Mouse (Mus musculus): ENCODE data around the gene Rac3. TPM values are rescaled to one million over a fixed set of nuclear protein-coding genes. Genes with fewer than 3 reads are reported as not detected.
"Not testable (repeated sequence)": the region's sequence is repeated elsewhere in the genome, so short reads cannot be mapped to it uniquely, and the experiment has no call there.

Gene Rac3
- total RNA-seq, 1 experiment from 2014 or later: not detected

DNA sequence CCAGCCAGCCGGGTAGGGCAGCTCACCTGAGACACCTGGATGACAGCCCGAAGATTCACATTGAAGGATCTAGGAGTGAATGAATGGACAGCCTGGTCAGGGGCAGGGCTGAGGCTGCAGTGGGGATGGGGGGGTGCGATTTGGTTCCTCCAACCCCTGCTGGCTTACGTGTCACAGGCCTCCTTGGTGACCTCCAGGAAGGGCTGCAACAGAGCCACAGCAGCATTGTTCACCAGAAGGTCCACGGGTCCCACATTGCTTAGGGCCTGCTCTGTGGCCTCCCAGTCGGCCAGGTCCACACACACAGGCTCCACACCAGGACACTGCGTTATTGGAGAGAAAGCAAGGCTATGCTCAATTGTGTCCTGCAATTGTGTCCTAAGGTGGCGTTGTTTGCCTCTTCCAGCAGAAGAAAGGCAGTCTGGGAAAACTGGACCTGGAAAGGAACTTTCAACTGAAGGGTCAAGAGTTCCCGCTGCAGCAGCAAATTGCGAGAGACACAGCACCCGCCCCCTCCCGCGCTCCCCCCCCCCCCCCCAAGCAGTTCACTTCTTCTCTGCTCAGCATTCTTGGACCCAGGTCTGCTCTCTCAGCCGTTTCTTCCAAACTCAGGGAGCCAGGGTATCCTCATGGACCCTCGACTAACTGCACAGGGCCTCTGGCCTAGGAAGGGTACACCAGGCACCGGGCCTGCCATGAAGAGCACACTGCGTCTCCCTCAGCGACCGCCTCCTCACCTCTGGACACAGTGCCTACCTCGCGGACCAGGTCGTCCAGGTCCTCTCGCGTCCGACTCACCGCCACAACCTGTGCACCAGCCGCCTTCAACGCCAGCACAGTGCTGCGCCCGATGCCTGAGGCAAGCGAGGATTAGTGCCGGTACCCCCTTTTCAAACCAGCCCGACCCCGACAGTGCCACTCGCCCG lies 5.2 kb downstream of the Rac3 start:
- no peak for ATAC-seq (replicated peaks; ENCODE audit: low read depth, poor library complexity, severe bottlenecking)

GRCm38 (mm10) chr11:120727169-120727527 lies 5.9 kb downstream of the Rac3 start, which contains the start of gene Dcxr:
Gene Dcxr, minus strand, starts transcription at chr11:120727281.
- peak; percentile 89 for ATAC-seq (replicated peaks; ENCODE audit: low read depth, poor library complexity, severe bottlenecking)

DNA sequence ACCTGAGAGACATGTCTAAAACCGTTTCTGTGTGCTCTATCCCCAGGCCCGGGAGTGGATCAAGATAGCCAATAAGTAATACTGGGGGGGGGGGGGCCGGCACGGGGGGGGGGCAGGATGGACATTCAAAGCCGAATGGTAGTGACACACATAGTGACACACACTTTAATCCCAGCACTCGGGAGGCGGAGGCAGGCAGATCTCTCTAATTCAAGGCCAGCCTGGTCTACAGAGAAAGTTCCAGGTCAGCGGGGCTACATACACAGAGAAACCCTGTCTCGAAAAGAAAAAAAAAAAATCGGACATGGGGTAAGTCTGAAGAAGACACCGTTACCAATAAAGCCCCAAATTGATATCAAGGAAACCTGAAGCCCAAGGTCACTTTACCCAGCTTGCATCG lies 6.3 kb downstream of the Rac3 start:
- no peak for ATAC-seq (replicated peaks; ENCODE audit: low read depth, poor library complexity, severe bottlenecking)

DNA sequence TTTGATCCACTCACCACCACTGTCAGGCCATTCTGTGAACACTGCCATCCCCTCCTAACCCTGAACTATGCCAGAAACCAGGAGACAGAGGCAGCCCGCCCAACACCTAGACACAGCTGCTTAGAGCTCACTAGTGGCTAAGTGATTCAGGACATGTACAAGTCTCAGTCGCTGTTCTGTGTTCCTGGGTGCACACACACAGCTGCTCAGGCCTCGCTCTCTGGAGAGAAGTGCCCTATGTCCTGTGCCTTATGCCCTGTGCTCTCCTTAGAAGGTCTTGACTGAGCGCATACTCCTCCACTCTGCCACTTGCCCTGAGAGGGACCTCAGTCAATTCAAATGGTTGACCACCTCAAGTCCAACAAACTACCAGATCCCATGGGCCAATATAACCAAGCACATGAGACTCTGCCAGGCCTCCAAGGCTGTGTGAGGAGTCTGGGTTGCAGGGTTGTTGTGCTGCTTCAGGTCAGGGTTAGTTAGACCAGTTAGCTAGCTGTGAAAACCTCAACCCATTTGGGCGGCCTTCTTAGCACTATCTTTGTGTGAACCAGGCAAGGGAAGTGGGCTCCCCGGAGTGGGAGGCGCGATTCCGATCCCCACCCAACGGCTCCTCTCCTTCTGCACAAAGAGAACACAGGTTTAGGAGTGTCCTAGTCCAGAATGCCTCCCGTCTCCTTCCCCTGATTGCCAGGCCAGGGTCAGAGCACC lies 7.4 kb downstream of the Rac3 start:
- no peak for ATAC-seq (replicated peaks; ENCODE audit: low read depth, poor library complexity, severe bottlenecking)

DNA sequence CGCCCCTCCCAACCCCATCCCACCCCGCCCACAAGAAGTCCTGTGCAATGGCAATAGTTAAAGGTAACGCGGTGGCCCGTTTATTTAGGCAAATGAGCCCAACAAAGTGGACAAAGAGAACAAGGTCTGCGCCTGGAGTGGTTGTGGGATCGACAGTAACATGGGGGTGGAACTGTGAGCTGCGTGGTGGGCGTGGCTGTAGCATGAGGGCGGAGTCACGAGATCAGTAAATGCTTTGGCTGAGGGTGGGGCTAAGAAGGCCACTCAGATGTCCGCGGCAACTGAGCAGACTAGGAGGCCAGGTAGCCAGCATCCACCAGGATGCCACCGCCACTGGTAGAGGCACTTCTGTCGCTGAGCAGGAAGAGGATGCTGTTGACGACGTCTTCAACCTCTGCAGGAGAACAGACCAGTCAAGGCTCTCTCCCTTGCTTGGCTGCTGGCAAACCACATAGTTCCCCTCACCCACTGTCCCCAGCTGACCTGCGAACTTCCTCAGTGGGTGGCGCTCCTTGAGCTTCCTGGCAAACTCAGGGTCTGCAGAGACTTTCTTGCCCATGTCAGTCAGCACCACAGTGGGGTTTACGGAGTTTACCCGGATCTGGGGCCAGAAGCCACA lies 8.3 kb downstream of the Rac3 start:
- peak; percentile 66 for ATAC-seq (replicated peaks; ENCODE audit: low read depth, poor library complexity, severe bottlenecking)

DNA sequence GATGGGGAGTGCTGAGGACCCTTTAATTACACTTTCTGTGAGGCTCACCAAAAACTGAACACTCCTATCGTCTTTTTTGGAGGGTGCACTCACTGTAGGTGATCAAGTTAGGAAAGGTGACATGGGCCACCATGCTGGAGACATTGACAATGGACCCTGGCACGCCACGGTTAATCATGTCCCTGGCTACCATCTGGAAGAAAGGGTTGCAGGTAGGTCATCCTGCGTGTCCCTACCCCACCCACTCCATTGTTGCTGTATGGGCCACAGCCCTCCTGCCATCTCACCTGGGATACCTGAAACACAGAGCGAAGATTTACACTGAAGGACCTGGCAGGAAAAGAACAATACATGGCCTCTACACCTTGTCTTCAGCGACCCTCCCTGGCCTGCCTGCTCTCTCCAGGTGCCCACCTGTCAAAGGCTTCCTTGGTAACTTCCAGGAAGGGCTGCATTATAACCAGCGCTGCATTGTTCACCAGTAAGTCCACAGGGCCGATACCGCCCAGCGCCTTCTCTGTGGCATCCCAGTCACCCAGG lies 9.1 kb downstream of the Rac3 start:
- no peak for ATAC-seq (replicated peaks; ENCODE audit: low read depth, poor library complexity, severe bottlenecking)

GRCm38 (mm10) chr11:120731395-120731794 lies 10.1 kb downstream of the Rac3 start:
- ATAC-seq (replicated peaks; ENCODE audit: low read depth, poor library complexity, severe bottlenecking): no peak

GRCm38 (mm10) chr11:120731858-120732680 lies 10.8 kb downstream of the Rac3 start, which contains the start of gene Cbr2:
Gene Cbr2, minus strand, starts transcription at chr11:120732114.
- no peak for ATAC-seq (replicated peaks; ENCODE audit: low read depth, poor library complexity, severe bottlenecking)

- ATAC-seq (replicated peaks; ENCODE audit: low read depth, poor library complexity, severe bottlenecking): no peak
These were observed 12.3 kb downstream of the Rac3 start for GRCm38 (mm10) chr11:120733521-120733920.

GRCm38 (mm10) chr11:120736424-120736823 lies 15.2 kb downstream of the Rac3 start:
- no peak for ATAC-seq (replicated peaks; ENCODE audit: low read depth, poor library complexity, severe bottlenecking)

- ATAC-seq (replicated peaks; ENCODE audit: low read depth, poor library complexity, severe bottlenecking): no peak
These were observed 19.7 kb downstream of the Rac3 start for GRCm38 (mm10) chr11:120740981-120741380.

- ATAC-seq (replicated peaks; ENCODE audit: low read depth, poor library complexity, severe bottlenecking): no peak
These were observed 22.9 kb downstream of the Rac3 start for GRCm38 (mm10) chr11:120744121-120744701.

- no peak for ATAC-seq (replicated peaks; ENCODE audit: low read depth, poor library complexity, severe bottlenecking)
These were observed 26.7 kb downstream of the Rac3 start for GRCm38 (mm10) chr11:120747974-120748373.

DNA sequence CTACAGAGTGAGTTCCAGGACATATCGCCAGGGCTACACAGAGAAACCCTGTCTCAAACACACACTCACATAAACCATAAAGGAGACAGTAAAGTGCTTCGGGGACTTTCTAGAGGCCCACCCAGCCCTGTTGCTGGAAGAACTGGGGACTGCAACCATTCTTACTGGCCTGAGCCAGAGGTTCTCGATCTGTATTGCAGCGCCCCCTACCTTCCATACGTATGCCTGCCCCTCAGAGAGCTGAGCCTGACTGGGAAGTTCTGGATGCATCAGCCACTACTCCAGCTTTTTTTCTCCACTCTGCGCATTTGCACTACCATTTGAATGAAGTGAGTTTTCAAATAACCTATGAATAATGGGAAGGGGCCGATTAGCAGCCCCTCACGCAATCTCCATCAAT lies 28.2 kb downstream of the Rac3 start:
- peak; percentile 86; the same call in 1 of the 2 replicates for ATAC-seq (replicated peaks; ENCODE audit: low read depth, poor library complexity, severe bottlenecking)

GRCm38 (mm10) chr11:120751606-120752005 lies 30.3 kb downstream of the Rac3 start:
- no peak for ATAC-seq (replicated peaks; ENCODE audit: low read depth, poor library complexity, severe bottlenecking)

- no peak for ATAC-seq (replicated peaks; ENCODE audit: low read depth, poor library complexity, severe bottlenecking)
These were observed 39.0 kb downstream of the Rac3 start for GRCm38 (mm10) chr11:120760236-120760635.

DNA sequence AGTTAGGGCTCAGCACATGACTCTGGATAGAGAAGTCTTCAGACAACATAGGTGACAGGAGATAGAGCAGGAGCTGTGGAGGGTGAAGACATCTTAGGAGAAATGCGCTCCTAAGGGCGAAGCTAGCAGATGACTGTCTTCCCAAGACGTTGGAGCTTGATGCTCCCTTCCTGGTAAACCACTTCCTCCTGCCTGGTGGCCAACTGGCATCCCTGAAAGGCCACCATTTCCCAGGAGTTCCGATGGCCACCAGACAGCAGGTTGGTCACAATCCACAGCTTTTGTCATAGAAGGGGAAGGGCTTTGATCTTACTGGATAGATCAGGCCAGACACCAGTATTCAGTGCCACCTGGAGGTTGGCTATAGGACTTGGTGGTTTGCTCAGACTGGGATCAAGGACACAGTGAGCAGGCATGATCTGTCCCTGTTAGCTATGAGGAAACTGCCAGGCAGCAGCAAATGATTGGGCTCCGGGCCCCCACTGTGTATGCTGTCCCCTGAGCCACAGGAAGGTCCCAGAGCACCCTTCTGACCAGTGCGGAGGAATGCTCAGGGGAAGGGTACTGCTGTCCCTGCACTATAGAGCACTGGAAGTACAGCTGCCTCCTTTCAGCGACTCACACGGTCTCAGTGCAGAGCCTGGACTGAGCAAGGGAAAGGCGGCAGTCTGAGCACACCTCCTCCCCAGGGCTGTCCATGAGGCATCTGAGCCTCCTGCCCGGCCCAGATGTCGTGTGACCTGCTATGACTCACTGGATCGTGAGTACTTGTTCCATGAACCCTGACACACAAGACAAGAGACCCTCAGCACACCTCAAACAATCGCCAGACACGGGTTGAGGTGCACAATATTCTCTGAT lies 40.8 kb downstream of the Rac3 start:
- no peak for ATAC-seq (replicated peaks; ENCODE audit: low read depth, poor library complexity, severe bottlenecking)

DNA sequence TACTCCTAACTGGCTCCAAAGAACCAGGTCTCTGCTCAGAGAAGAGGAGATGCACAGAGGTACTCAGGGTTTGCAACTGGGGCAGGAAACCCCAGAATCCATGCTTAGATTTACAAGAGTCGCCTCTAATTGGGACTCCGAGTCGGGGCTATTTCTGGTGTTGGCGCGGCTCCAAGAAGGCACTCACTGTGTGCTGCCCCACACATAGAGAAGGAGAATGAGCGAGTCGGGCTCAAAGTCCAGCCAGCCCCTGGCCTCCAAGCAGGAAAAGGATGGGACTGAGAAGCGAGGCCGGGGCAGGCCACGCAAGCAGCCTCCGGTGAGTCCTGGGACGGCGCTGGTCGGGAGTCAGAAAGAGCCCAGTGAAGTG lies 41.4 kb downstream of the Rac3 start, which contains the start of gene Hmga1b:
Hmga1b (plus strand) TSS at position 123 of the 370 bp plus-strand sequence.
- ATAC-seq (replicated peaks; ENCODE audit: low read depth, poor library complexity, severe bottlenecking): not testable (repeated sequence)
